Mouse (Mus musculus): Measurements from ENCODE around the gene Tent2.

DNA sequence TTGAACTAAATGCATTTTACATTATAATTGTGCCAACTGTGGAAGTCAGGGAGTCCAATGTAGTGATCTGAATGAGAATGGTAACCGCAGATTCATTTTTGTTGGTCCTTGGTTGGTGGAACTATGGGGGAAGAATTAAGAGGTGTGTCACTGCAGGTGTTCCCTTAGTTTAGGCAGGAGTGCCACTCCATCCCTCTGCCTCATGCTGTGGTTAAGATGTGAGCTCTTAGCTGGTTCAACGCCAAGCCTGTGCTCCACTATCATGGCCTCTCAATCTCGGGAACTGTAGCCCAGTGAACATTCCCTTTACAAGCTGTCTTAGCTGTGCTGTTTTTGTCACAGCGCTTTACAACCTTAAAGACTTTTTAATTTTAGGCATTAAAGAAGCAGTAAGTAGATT is 28.9 kb downstream of the Tent2 start:
- no peak for TF ChIP-seq POLR2A (IDR thresholded peaks at IDR 0.05; ENCODE audit: insufficient read depth, low read depth, low read length)
- TF ChIP-seq CTCF (IDR thresholded peaks at IDR 0.05; ENCODE audit: insufficient read depth, low read depth, low read length) = no peak
